Mouse (Mus musculus): ENCODE measurements around the gene Rbm4. TPM values are rescaled to one million over a fixed set of nuclear protein-coding genes. Genes with fewer than 3 reads are reported as not detected.

Rbm4 gene
- polyA plus RNA-seq, 1 experiment from 2014 or later: 22.2 TPM

DNA sequence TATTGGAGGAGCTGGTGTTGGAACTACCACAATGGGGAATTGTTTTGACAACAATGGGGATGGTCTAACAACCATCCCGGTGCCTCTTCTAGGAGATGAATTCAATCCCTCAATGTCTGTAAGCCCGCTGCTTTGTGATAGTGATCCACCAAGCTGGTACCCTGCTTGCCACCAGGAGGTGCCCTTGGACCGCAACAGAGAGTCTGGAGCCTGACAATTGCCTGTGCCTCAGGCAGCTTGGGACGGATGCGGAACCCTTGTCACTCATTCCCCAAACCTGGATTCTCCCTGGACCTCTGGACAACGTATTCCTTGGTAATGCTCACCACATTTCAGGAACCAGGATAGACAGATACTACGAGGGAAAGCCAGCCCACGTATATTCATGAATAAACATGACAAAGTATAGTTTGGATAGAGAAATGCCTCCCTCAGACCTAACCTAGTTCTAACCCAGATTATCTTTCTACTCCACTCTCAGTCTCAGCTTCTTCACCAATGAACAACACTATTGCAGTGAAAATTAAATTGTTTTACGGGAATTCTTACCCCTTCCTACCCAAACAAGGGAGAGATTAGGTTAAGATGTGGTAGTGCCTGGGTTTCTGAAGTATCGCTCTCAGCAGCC lies 38.0 kb downstream of the Rbm4 start:
- TF ChIP-seq EP300 (optimal IDR thresholded peaks at IDR 0.05) (no peak), CTCF (IDR thresholded peaks at IDR 0.05; ENCODE audit: low read depth) (peak; percentile 99)
- Histone ChIP-seq H3K4me3 (ENCODE audit: low read depth, low read length) (peak overlapping the region; percentile 69), H3K9ac (ENCODE audit: low read length) (peak overlapping the region; percentile 78), H3K9me3 (ENCODE audit: control insufficient read depth, low read length) (no peaks in the 10 kb centered on the region), H3K4me1 (replicated peaks; ENCODE audit: control insufficient read depth, insufficient read depth) (no peaks in the 10 kb centered on the region), H3K4me2 (replicated peaks; ENCODE audit: low read depth) (peak overlapping the region; percentile 62), H3K27me3 (ENCODE audit: control insufficient read depth, insufficient read depth, low read length) (no peaks in the 10 kb centered on the region), H3K27ac (replicated peaks) (peak overlapping the region; percentile 92), H3K36me3 (ENCODE audit: control insufficient read depth, insufficient read depth, low read length) (no peaks in the 10 kb centered on the region; the same call in 1 of the 2 replicates)
- peak; percentile 77 for ATAC-seq (ENCODE audit: low FRiP score, low TSS enrichment)
- WGBS: 1% methylated on average over 10 of the region's 10 CpGs
- DNase-seq (ENCODE audit: low spot score): peak; percentile 90

DNA sequence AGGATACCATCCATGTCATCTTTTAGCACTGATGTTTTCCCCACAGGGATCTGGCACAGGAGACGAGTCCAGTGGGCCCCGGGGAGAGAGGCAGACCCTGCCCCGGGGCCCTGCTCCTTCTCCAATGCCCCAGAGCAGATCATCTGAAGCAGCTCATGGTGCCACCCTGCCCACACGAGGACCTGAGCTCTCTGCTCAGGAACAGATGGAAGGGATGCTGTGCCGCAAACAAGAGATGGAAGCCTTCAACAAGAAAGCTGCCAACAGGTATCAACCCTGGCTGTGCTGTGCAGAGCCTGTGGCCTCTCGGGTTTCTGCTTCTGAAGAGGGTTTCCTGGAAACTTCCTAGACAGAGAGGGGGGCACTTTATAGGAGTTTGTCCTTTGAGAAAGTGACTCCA lies 43.7 kb downstream of the Rbm4 start:
- H3K4me1 ChIP-seq (replicated peaks; ENCODE audit: control insufficient read depth, insufficient read depth): no peaks in the 10 kb centered on the region
- no peak overlapping the region for H3K4me2 ChIP-seq (replicated peaks; ENCODE audit: low read depth)
- no peak for ATAC-seq (ENCODE audit: low FRiP score, low TSS enrichment)
- H3K9me3 ChIP-seq (ENCODE audit: control insufficient read depth, low read length): no peaks in the 10 kb centered on the region
- no peaks in the 10 kb centered on the region for H3K36me3 ChIP-seq (ENCODE audit: control insufficient read depth, insufficient read depth, low read length)
- no peak overlapping the region for H3K9ac ChIP-seq (ENCODE audit: low read length)
- peak; percentile 12 for DNase-seq (ENCODE audit: low spot score)
- no peaks in the 10 kb centered on the region for H3K27me3 ChIP-seq (ENCODE audit: control insufficient read depth, insufficient read depth, low read length)
- TF ChIP-seq EP300 (optimal IDR thresholded peaks at IDR 0.05) (no peak), CTCF (IDR thresholded peaks at IDR 0.05; ENCODE audit: low read depth) (no peak)
- H3K27ac ChIP-seq (replicated peaks): no peak overlapping the region
- WGBS: 87% methylated on average over 6 of the region's 6 CpGs
- no peak overlapping the region for H3K4me3 ChIP-seq (ENCODE audit: low read depth, low read length)

DNA sequence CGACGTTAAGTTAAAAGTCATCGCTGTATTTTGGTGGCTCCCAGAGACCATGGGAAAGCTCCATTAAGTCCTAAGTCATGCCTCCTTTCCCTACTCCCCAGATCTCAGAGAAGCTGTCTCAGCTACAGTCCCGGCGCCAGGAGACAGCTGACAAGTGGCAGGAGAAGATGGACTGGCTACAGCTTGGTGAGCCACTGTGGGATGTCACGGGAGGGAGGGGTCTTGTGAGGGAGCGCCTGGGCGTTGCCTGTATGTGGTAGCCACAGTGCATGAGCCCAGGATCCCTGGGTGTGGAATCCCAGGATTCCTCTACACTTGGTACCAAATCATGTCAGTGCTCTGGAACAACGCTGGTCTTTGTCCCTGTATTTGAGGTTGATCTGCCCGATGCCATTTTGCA lies 45.2 kb downstream of the Rbm4 start:
- no peaks in the 10 kb centered on the region for H3K36me3 ChIP-seq (ENCODE audit: control insufficient read depth, insufficient read depth, low read length)
- H3K9me3 ChIP-seq (ENCODE audit: control insufficient read depth, low read length): no peaks in the 10 kb centered on the region
- TF ChIP-seq CTCF (IDR thresholded peaks at IDR 0.05; ENCODE audit: low read depth) (no peak), EP300 (optimal IDR thresholded peaks at IDR 0.05) (no peak)
- H3K4me3 ChIP-seq (ENCODE audit: low read depth, low read length): no peak overlapping the region
- no peak for ATAC-seq (ENCODE audit: low FRiP score, low TSS enrichment)
- no peak overlapping the region for H3K9ac ChIP-seq (ENCODE audit: low read length)
- no peak for DNase-seq (ENCODE audit: low spot score)
- no peak overlapping the region for H3K27ac ChIP-seq (replicated peaks)
- no peaks in the 10 kb centered on the region for H3K27me3 ChIP-seq (ENCODE audit: control insufficient read depth, insufficient read depth, low read length)
- H3K4me1 ChIP-seq (replicated peaks; ENCODE audit: control insufficient read depth, insufficient read depth): no peaks in the 10 kb centered on the region
- WGBS: 79% methylated on average over 10 of the region's 10 CpGs
- no peak overlapping the region for H3K4me2 ChIP-seq (replicated peaks; ENCODE audit: low read depth)

DNA sequence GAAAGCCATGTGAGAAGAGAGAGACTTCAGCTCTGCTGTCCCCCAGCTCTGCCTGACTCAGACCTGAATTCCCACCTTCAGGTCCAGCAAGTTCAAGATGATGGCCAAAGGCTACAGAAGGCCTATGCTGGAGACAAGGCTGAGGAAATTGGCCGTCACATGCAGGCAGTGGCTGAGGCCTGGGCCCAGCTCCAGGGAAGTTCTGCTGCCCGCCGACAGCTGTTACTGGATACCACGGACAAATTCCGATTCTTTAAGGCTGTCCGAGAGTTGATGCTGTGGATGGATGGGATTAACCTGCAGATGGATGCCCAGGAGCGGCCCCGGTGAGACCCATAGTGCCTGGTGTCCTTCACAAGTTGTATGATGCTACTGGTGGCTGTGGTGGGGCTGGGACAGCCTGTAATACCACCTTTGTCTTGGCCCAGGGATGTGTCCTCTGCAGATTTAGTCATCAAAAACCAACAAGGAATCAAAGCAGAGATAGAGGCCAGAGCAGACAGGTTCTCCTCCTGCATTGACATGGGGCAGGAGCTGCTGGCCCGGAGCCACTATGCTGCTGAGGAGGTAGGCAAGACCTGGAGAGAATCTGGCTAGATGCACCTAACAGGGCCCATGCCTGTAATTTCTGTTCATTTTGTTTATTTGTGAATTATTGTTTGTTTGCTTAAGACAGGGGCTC lies 45.9 kb downstream of the Rbm4 start:
- WGBS: 92% methylated on average over 9 of the region's 9 CpGs
- Histone ChIP-seq H3K9ac (ENCODE audit: low read length) (no peak overlapping the region; the same call in 1 of the 2 replicates), H3K36me3 (ENCODE audit: control insufficient read depth, insufficient read depth, low read length) (no peaks in the 10 kb centered on the region), H3K27ac (replicated peaks) (no peak overlapping the region), H3K27me3 (ENCODE audit: control insufficient read depth, insufficient read depth, low read length) (no peaks in the 10 kb centered on the region), H3K4me1 (replicated peaks; ENCODE audit: control insufficient read depth, insufficient read depth) (no peaks in the 10 kb centered on the region), H3K9me3 (ENCODE audit: control insufficient read depth, low read length) (no peaks in the 10 kb centered on the region), H3K4me2 (replicated peaks; ENCODE audit: low read depth) (no peak overlapping the region), H3K4me3 (ENCODE audit: low read depth, low read length) (no peak overlapping the region)
- ATAC-seq (ENCODE audit: low FRiP score, low TSS enrichment) (no peak), DNase-seq (ENCODE audit: low spot score) (no peak)
- TF ChIP-seq EP300 (optimal IDR thresholded peaks at IDR 0.05): no peak
- TF ChIP-seq CTCF (IDR thresholded peaks at IDR 0.05; ENCODE audit: low read depth): no peak

DNA sequence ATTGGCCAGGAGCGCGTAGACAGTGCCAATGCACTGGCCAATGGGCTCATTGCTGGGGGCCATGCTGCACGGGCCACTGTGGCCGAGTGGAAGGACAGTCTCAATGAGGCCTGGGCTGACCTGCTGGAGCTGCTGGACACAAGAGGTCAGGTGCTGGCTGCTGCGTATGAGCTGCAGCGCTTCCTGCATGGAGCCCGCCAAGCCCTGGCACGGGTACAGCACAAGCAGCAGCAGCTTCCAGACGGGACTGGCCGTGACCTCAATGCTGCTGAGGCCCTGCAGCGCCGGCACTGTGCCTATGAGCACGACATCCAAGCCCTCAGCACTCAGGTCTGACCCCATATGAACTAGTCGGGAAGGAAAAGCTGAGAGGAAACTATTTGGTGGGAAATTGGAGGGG lies 47.1 kb downstream of the Rbm4 start:
- TF ChIP-seq EP300 (optimal IDR thresholded peaks at IDR 0.05) (no peak), CTCF (IDR thresholded peaks at IDR 0.05; ENCODE audit: low read depth) (no peak)
- no peaks in the 10 kb centered on the region for H3K27me3 ChIP-seq (ENCODE audit: control insufficient read depth, insufficient read depth, low read length)
- H3K4me1 ChIP-seq (replicated peaks; ENCODE audit: control insufficient read depth, insufficient read depth): no peaks in the 10 kb centered on the region
- H3K9ac ChIP-seq (ENCODE audit: low read length): no peak overlapping the region
- no peak overlapping the region for H3K4me2 ChIP-seq (replicated peaks; ENCODE audit: low read depth)
- no peak overlapping the region for H3K27ac ChIP-seq (replicated peaks)
- H3K36me3 ChIP-seq (ENCODE audit: control insufficient read depth, insufficient read depth, low read length): no peaks in the 10 kb centered on the region
- DNase-seq (ENCODE audit: low spot score) (no peak), ATAC-seq (ENCODE audit: low FRiP score, low TSS enrichment) (no peak)
- WGBS: 77% methylated on average over 14 of the region's 14 CpGs
- H3K4me3 ChIP-seq (ENCODE audit: low read depth, low read length): no peak overlapping the region
- H3K9me3 ChIP-seq (ENCODE audit: control insufficient read depth, low read length): no peaks in the 10 kb centered on the region

DNA sequence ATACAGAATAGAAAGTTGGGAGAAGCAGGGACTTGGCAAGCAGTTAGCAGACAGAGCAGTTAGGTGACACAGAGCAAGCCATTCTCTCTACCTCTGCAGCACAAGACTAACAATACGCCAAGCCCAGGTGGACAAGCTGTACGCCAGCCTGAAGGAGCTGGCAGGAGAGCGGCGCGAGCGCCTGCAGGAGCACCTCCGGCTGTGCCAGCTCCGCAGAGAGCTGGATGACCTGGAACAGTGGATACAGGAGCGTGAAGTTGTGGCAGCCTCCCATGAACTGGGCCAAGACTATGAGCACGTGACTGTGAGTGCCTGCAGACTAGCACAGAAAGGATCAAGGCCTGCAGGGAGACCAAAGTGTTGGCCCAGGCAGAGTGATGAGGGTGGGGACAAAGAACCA lies 48.0 kb downstream of the Rbm4 start:
- Histone ChIP-seq H3K27ac (replicated peaks) (no peak overlapping the region), H3K9me3 (ENCODE audit: control insufficient read depth, low read length) (no peaks in the 10 kb centered on the region), H3K27me3 (ENCODE audit: control insufficient read depth, insufficient read depth, low read length) (no peaks in the 10 kb centered on the region), H3K9ac (ENCODE audit: low read length) (no peak overlapping the region), H3K4me1 (replicated peaks; ENCODE audit: control insufficient read depth, insufficient read depth) (no peaks in the 10 kb centered on the region), H3K4me3 (ENCODE audit: low read depth, low read length) (no peak overlapping the region), H3K4me2 (replicated peaks; ENCODE audit: low read depth) (no peak overlapping the region), H3K36me3 (ENCODE audit: control insufficient read depth, insufficient read depth, low read length) (no peaks in the 10 kb centered on the region)
- WGBS: 92% methylated on average over 10 of the region's 10 CpGs
- ATAC-seq (ENCODE audit: low FRiP score, low TSS enrichment) (no peak), DNase-seq (ENCODE audit: low spot score) (no peak)
- no peak for TF ChIP-seq EP300 (optimal IDR thresholded peaks at IDR 0.05)
- no peak for TF ChIP-seq CTCF (IDR thresholded peaks at IDR 0.05; ENCODE audit: low read depth)

Measured in stomach, postnatal 0 days (tissue).